Mouse (Mus musculus): ENCODE data around the gene Wsb1. TPM values are rescaled to one million over a fixed set of nuclear protein-coding genes. Genes with fewer than 3 reads are reported as not detected.
"Not testable (repeated sequence)": the region's sequence is repeated elsewhere in the genome, so short reads cannot be mapped to it uniquely, and the experiment has no call there.

Wsb1 gene
- polyA plus RNA-seq (2012; rRNA removed) = 41.8 and 58.0 TPM in 2 replicates

DNA sequence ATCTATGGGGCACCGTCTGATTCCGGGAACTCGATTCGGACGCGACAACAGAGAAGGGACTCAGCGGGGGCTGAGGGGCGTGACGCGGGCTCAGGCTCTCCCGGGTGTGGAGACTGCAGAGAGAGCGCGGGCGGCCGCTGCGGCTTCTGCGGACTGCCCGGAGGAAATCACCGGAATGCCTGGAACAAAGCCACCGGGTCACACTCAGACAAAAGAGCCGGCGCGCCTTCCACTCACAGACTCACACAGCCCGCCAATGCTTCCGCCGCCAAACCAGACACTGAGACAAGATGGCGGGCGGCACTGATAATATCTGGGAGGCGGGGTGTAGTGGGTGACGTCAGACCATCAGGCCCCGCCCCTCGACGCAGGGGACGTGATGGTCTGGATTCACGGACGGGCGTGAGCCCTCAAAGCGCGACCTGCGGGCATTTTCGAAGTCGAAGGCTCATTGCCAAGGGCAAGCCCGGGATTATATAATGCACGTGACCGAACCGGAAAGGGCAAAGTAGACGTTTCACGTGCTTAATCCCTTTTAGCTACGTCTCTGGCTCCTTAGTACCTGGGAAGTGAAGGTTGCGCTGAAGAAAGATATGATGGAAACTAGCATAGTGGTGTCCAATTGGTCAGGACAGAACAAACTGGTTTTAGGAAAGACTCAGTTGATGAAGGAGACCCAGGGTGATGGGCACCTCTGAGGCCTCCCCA, at the start of gene Wsb1:
TSS of gene Wsb1 (minus strand) at position 281 of the 708 bp plus-strand sequence.
- DNase-seq (ENCODE audit: low read depth, low spot score) = no peak
- 1% methylated on average over 50 of the region's 50 CpGs for WGBS

- WGBS = 63% methylated on average over 4 of the region's 4 CpGs
- not testable (repeated sequence) for DNase-seq (ENCODE audit: low read depth, low spot score)
Measured at GRCm38 (mm10) chr11:79304245-79304644, 49.8 kb upstream of the Wsb1 start.

- no peak for DNase-seq (ENCODE audit: low read depth, low spot score)
- 43% methylated on average over 6 of the region's 6 CpGs for WGBS
Measured at GRCm38 (mm10) chr11:79303109-79303508, 48.6 kb upstream of the Wsb1 start.

DNA sequence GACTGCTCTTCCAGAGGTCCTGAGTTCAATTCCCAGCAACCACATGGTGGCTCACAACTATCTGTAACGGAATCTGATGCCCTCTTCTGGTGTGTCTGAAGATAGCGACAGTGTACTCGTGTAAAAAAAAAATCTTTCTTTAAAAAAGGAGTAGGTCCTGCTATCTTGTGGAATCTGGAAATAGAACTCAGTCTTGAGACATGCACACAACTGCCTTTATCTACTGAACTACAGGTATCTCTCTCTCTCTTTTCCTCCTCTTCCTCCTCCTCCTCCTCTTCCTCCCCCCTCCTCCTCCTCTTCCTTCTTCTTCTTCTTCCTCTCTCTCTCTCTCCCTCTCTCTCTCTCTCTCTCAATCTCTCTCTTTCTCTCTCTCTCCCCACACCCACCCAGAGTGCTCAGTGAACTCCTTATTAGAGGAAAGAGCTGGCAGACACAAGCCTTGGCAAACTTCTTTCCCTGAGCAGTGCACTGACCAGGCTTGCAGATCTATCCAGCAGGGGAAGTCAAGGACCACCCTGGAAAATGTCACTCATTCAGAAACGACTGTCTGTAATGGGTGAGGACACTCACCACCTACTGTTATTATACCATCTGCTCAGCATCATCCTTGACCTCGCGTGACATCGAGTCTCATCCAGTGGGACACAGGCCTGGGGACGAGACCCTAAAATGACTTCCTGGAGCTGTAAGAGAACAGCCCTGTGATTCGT, 45.4 kb upstream of the Wsb1 start:
- 74% methylated on average over 9 of the region's 9 CpGs for WGBS
- DNase-seq (ENCODE audit: low read depth, low spot score) = no peak

DNA sequence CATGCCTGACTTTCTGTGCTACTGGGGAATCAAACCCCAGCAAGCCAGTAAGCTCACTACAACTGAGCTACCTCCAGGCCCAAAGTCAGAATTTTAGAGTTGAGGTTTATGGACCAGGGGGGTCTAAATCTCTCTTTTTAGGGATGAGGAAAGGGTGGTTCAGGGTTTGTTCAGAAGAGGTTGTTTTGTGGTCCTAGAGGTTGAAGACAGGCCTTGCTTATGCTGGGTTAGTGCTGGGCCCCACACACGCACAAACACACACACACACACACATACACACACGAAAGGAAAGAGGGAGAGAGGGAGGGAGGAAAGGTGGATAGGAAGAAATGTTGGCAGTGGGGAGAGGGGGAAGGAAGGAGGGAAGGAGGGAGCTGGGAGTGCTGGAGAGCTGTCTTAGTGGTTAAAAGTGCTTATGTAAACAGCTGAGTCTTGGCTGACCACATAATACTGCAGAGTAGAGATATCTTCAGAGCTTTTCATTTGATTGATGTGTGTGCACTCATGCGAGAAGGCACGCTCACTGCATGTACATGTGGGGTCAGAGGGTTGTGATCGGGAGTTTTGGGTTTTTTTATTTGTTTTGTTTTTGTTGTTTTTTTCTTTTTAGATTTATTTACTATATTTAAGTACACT, 42.5 kb upstream of the Wsb1 start, which contains the start of gene Gm9964:
TSS of gene Gm9964 (minus strand) at position 51 of the 636 bp plus-strand sequence.
- DNase-seq (ENCODE audit: low read depth, low spot score) = no peak
- WGBS = 79% methylated on average over 5 of the region's 5 CpGs

GRCm38 (mm10) chr11:79296167-79296566, 41.7 kb upstream of the Wsb1 start:
- DNase-seq (ENCODE audit: low read depth, low spot score) = peak; percentile 62
- 16% methylated on average over 1 of the region's 1 CpGs for WGBS

GRCm38 (mm10) chr11:79293971-79294370, 39.5 kb upstream of the Wsb1 start:
- peak; percentile 77 for DNase-seq (ENCODE audit: low read depth, low spot score)
- WGBS = 16% methylated on average over 1 of the region's 1 CpGs

GRCm38 (mm10) chr11:79293025-79293424, 38.6 kb upstream of the Wsb1 start:
- DNase-seq (ENCODE audit: low read depth, low spot score) = no peak
- 68% methylated on average over 3 of the region's 3 CpGs for WGBS

- DNase-seq (ENCODE audit: low read depth, low spot score) = peak; percentile 76
- WGBS = 33% methylated on average over 3 of the region's 3 CpGs
Measured at GRCm38 (mm10) chr11:79292130-79292529, 37.7 kb upstream of the Wsb1 start.

DNA sequence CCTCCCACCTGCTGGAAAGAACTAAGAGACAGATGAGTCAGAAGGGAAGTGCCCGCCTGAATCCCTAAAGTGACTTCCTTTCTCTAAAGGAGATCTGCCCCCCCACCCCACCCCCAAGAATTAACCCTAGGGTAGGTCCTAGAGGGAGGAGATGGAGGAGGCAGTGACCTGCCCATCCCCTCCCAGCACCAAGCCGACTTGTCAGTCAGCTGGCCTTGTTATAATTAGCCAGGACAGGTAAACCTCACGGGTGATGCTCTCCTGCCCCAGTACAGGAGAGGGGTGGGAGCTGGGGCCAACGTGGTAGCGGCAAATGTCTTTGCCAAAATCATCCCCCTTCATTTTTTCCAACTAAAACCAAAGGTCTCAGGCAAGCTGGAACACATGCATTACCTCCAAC, 37.2 kb upstream of the Wsb1 start:
- no peak for DNase-seq (ENCODE audit: low read depth, low spot score)
- 27% methylated on average over 5 of the region's 5 CpGs for WGBS

DNA sequence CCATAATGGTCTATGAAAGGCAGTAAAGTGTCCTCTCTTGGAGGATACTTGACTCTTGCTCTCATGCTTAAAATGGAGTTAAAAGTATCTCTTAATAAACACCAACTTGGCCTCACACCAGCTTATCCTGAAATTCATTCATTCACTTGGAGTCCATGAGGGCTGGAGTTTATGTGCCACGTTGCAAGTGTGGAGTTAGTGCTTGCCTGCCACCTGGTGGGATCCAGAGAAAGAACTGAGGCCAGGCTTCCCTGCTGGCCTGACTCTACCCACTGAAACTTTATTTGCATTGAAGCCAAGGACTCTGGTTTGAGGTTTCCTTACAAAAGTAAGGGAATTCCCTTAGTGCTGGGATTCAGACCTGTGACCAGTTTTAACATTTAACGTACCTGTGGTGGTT, 36.0 kb upstream of the Wsb1 start:
- DNase-seq (ENCODE audit: low read depth, low spot score) = no peak
- 44% methylated on average over 2 of the region's 2 CpGs for whole genome bisulfite sequencing

DNA sequence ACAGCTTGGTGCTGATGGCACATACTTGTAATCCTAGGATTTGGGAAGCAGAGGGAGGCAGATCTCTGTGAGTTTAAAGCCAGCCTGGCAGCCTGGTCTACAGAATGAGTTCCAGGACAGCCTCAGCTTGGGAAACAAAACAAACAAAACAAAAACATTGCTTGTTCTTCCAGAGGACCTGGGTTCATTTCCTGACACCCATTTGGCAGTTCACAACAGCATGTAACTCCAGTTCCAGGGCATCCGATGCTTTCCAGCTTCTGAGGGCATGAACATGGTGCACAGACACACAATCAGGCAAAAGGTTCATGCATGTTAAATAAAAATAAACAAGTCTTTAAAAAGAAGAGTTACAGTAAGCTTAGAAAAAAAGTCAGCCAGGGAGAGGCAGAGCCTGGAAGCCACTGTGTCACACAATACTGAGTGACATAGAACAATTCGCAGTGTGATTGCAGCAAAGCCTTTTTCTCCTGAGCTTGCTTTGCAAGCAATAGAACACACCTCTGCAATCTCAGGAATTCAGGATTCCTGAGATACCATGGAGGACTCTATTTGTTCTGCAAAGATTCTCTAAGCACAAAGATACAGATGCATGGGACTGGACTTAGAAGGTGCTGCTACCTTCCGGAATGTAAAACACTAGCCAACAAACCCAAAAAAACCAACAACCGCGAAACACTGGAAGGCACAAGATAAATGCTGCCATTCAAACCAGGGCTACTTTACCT, 34.6 kb upstream of the Wsb1 start:
- DNase-seq (ENCODE audit: low read depth, low spot score) = no peak
- WGBS = 87% methylated on average over 5 of the region's 5 CpGs

DNA sequence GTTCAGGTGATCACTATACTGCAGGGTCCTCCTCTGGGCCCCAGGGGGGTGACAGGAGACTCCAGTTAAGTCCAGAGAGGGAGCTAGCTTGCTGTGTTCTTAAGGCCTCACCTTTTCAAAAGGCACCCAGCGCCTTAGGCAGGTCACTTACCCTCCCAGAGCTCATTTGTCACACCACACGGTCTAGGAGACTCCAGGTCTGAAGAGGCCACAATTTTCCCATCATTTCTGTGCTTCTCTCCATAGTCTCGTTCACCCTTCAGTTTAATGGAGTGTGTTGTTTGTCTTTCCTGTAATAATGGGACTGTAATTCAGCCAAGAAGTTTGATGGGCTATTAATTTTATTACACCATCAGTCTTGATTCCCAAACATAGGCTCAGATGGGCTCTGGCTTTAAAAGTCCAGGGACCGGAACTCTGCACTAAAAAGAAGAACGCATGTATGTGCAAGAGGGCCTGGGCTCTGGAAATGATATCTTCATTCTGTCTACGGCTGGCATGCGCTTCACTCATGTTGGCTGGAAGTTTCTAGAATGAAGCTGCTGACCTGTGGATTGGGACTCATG, 33.9 kb upstream of the Wsb1 start:
- DNase-seq (ENCODE audit: low read depth, low spot score) = no peak
- WGBS = 48% methylated on average over 7 of the region's 7 CpGs

DNA sequence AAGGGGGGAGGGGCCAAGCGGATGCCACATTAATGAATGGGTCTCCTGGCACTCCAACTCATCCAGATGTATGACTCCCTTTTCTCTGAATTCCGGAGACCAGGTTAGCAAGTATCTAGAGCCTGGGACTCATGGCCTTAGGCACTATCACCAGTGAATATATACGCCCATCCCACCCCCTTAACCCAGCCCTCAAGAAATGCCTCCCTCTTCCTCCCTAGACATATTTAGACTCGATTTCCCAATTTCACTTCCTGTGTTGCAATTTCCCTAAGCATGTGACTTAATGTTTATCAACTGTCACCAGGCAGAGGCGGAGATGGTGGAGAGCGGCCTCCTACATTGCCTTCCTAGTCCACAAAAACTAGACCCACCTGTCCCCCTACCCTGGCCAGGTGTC, 33.0 kb upstream of the Wsb1 start:
- 66% methylated on average over 6 of the region's 6 CpGs for WGBS
- DNase-seq (ENCODE audit: low read depth, low spot score) = no peak

- no peak for DNase-seq (ENCODE audit: low read depth, low spot score)
- WGBS = 42% methylated on average over 9 of the region's 9 CpGs
Measured at GRCm38 (mm10) chr11:79286305-79286799, 31.9 kb upstream of the Wsb1 start.

- no peak for DNase-seq (ENCODE audit: low read depth, low spot score)
- WGBS = 98% methylated on average over 4 of the region's 4 CpGs
Measured at GRCm38 (mm10) chr11:79283350-79284030, 29.0 kb upstream of the Wsb1 start.

DNA sequence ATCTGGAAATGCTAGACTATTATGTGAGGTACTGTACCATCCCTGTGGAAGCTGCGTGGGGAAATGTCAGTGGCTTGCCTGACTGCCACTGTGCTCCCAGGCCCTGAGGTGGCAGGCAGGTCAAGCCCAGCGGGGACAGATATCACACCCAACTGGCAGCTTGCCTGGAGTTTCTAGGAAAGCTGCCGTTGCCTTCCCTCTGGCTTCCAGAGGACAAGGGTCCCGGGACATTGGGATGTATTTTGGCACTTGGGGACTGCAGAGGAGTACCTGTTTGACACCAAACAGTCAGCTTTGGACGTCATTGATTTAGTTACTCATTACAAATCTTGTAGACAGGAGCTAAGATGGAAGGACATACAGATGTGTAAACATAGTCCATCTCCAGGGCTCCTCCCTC, 26.9 kb upstream of the Wsb1 start:
- no peak for DNase-seq (ENCODE audit: low read depth, low spot score)
- WGBS = 27% methylated on average over 5 of the region's 5 CpGs

GRCm38 (mm10) chr11:79279732-79280405, 25.4 kb upstream of the Wsb1 start:
- no peak for DNase-seq (ENCODE audit: low read depth, low spot score)
- 27% methylated on average over 2 of the region's 2 CpGs for WGBS

All from large intestine, adult 2 months (tissue).